Mouse (Mus musculus) ovary, postnatal 36 days (tissue): ENCODE measurements around the gene Fam69a.
A peak's percentile ranks its signal among the peaks of the same experiment; 100 is the strongest.
"Not testable (repeated sequence)": the region's sequence is repeated elsewhere in the genome, so short reads cannot be mapped to it uniquely, and the experiment has no call there.

Experiments
- DNase-seq: peaks from one replicate; pipeline ENCODE4 v3.0.0; 2022; ENCODE audit warnings: low spot score, mixed read lengths

The Fam69a gene

DNA sequence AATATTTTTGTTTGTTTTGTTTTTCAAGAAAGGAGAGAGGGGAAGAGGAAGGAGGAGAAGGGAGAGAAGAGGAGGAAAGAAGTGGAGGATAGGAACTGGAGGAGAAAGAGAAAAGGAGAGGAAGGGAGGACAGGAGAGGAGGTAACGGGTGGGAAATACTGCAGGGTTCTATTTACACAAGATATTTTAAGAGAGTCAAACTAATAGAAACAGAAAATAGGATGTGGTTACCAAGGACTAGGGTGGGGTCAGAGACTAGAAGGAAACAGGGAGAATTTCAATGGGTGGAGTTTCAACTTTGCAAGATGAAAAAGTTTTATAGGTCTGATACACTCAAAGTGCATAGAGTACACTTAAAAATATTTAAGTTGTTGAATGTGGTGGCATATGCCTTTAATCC, 7.0 kb downstream of the Fam69a start:
- no peak for DNase-seq

- DNase-seq = no peak
Measured at GRCm38 (mm10) chr5:107978289-107979035, 8.4 kb downstream of the Fam69a start.

GRCm38 (mm10) chr5:107977640-107978288, 9.1 kb downstream of the Fam69a start:
- DNase-seq = no peak

DNA sequence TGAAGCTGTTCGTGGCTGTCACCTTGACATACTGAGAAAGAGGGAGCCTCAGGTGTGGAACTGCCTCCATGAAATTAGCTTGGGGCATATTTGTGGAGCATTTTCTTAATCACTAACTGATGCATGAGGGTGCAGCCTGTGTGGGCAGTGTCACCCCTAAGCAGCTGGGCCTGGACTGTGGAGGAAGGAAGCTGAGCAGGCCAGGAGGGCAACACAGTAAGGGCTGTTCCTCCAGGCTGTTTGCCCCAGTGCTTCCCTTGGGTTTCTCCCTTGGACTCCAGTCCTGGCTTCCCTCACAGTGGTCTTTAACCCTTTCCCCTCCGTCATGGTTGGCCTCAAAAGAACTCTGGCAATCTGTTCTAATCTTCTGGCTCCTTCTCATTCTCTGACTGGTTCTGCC, 13.6 kb downstream of the Fam69a start:
- no peak for DNase-seq

DNA sequence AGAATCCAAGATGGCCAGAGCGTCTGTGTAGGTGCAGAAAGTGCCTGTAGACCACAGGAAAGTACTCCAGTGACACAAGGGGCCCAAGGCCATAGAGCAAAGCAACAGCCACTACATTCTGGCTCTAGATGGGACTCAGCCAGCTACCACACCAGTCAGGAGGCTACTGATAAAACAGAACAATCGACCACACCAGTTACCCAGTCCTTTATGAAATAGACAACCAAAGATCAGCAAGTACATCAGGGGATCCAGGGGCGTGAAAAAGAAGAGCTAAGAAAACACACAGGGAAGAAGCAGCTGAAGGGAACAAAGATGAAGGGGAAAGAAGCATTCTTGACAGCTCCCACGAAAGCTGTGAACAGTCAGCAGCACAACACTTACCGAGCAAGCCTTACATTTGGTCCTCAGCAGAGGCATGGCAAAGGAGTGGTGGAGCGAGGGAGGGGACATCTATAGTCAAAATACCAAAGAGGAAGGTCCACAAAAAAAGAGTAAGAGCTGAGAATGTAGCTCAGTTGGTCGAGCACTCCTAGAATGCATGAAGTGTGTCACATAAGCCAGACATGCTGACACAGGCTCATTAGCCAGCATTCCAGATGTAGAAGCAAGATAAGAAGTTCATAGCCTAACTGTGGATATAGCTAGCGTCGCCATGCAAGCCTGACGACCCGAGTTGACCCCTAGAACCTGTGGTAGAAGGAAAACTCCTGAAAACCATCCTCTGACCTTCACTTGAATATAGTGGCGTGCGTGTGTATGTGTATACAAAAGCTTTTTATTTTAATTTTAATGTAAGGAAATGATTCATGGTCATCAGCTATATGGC, 14.2 kb downstream of the Fam69a start:
- no peak for DNase-seq

DNA sequence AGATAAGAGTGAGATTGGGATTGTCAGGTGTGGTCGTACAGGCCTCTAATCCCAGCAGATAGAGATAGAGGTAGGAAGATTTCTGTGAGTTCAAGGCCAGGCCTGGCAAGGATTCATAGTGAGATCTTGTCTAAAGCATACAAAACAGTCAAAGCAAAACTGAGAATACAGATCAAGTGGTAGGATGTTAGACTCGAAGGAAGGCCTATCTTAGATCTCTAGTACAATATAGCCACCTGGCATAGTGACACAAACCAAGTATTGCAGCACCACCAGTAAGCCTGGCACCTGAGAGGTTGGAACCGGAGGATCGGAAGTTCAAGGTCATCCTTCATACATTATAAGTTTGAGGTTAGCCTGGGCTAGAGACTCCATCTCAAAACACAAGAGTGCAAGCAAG, 15.8 kb downstream of the Fam69a start:
- no peak for DNase-seq

- DNase-seq = not testable (repeated sequence)
Measured at GRCm38 (mm10) chr5:107969818-107970217, 17.1 kb downstream of the Fam69a start.

GRCm38 (mm10) chr5:107968079-107968478, 18.8 kb downstream of the Fam69a start:
- DNase-seq = no peak

- DNase-seq = no peak
Measured at GRCm38 (mm10) chr5:107966841-107967457, 19.9 kb downstream of the Fam69a start.

DNA sequence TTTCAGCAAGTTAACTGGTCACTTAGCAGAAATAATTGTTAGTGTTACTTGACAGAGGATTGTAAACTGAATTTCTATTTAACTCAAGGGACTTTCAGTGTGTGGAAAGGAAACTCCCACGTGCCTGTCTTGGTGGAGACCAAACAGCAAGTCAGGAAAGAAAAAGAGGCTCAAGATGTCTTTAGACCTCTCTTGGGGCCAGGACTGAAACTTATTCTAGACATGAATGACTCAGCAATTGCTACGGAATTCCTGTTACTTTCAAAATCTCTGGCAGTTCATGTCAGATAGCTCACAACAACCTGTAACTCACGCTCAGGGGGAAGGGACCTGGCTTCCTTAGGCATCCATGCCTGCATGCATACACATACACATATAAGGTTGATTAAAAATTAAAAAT, 20.7 kb downstream of the Fam69a start:
- DNase-seq = no peak

- no peak for DNase-seq
Measured at GRCm38 (mm10) chr5:107965355-107965991, 21.4 kb downstream of the Fam69a start.

DNA sequence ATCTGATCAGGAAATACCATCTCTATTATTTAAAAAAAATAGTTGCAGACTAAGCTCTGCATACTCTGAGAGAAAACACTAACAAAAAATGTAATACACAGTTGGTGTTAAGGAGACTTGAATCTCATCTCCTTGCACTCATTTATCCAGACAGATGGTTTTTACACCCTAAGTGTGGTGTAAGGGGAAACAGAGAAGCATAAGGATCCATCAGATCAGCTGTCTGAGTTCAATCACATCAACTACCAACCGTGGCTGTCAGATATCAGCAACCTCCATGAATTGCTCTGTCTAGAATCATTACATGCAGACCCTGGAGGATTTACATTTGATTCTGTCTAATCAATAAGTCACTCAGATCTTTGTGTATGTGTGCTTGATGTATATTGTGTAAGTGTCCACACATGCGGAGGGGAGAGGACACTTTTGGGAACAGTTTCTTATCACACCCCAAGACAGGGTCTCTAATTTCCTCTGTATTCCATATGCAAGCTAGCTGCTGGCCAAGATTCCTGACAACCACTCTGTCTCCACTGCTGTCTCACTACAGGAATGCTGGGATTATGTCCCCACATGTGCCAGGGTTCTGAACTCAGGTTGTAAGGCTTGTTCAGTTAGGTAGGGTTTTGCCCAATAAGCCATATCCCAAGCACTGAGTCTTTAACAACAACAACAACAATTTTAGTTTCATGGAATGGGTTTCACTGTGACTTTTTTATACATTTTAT, 22.7 kb downstream of the Fam69a start:
- DNase-seq = no peak

GRCm38 (mm10) chr5:107961438-107962251, 25.2 kb downstream of the Fam69a start:
- DNase-seq = peak; percentile 17

DNA sequence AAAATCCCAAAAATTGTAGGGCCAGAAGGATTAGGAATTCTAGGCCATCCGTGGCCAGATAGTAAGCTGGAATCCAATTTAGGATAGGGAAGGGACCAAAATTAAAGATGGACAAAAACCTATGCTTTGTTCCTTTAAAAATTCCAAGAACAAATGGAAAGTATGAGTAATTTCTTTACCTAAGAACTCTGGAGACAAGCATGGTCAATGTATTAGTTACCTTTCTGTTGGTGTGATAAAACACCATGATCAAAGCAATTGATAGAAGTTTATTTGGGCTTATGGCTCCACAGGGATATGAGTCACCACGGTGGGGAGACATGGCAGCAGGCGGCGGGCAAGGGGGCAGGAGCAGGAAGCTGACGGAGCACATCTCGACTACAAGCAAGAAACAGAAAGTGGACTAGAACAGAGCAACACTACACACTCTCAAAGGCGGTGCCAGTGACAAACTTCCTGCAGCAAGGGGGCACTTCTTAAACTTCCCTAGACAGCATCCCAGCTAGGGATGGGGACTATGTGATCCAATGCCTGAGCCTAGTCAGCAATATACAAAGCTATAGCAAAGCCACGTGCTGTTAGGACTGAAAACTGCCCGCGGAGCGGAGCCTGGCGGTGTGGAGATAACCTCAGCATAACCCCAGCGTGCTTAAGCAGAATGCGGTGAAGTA, 26.2 kb downstream of the Fam69a start:
- DNase-seq = no peak

GRCm38 (mm10) chr5:107959624-107960300, 27.1 kb downstream of the Fam69a start:
- DNase-seq = no peak

- DNase-seq = no peak
Measured at GRCm38 (mm10) chr5:107950643-107951042, 36.2 kb downstream of the Fam69a start.

DNA sequence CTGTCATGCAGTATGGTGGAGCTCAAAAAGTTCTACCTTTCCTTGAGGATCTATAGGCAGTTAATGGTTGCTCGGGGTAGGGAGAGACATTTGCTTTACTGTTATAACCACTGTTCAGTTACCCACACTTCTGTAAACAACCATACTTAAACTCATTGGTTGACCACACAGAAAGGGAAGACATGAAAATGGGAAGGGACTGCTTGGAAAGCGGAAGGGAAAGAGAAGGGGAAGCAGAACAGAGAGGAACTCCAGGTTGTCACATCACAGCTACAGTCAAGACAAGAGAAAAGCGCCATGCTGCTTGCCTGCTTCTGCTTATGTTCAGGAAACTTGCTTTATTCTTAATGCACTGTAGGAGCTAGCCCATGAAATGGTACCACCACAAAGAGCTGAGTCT, 37.3 kb downstream of the Fam69a start:
- no peak for DNase-seq

GRCm38 (mm10) chr5:107948899-107949298, 38.0 kb downstream of the Fam69a start:
- no peak for DNase-seq

- no peak for DNase-seq
Measured at GRCm38 (mm10) chr5:107947548-107947947, 39.3 kb downstream of the Fam69a start.
